Mouse (Mus musculus): Measurements from ENCODE around the gene Gm5286.
"Not testable (repeated sequence)": the region's sequence is repeated elsewhere in the genome, so short reads cannot be mapped to it uniquely, and the experiment has no call there.

The Gm5286 gene

DNA sequence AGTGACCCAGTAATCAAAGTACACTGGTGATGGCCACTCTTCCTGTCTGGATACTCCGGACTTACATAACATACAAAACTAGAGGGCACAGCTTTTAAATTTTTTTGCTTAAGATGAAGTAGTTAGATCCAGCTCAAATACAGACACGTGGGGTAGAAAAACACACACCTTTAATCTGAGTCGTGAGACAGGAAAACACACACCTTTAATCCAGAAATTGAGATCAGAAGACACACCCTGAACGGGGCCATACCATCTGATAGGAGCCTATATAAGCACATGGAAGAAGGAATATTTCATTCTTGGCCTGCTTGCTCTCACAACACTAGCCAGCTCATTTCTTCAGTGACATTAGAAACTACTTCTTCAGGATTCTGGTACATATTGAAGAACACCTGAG, at the start of gene Gm5286:
Gene Gm5286, plus strand, starts transcription at position 301 of the 400 bp plus-strand sequence.
- DNase-seq (ENCODE audit: extremely low read depth, low read depth), result not testable (repeated sequence)

DNA sequence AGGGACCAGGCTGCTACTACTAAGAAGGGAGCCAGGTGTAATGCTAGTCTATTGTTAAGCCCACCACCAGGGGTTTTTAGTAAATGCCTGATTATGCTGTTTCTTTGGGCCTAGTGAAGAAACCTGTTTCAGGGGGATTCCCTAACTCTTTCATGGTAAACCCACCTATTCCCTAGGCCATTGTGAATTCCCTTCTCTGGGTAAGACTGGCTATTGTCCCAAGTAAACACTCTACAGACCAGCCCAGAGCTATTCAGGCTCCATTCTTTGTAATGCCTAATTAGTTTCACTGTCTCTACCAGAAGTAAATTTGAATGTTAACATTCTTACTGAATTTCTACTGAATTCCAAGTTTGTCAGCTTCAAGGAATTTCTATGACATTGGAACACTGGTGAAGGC, 29.2 kb upstream of the Gm5286 start:
- not testable (repeated sequence) for DNase-seq (ENCODE audit: extremely low read depth, low read depth)

DNA sequence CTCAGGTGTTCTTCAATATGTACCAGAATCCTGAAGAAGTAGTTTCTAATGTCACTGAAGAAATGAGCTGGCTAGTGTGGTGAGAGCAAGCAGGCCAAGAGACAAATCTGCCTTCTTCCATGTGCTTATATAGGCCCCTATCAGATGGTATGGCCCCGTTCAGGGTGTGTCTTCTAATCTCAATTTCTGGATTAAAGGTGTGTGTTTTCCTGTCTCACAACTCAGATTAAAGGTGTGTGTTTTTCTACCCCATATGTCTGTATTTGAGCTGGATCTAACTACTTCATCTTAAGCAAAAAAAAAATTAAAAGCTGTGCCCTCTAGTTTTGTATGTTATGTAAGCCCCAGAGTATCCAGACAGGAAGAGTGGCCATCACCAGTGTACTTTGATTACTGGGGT, 18.4 kb upstream of the Gm5286 start, which contains the start of gene Gm10696:
Gene Gm10696, minus strand, starts transcription at position 101 of the 400 bp plus-strand sequence.
- not testable (repeated sequence) for DNase-seq (ENCODE audit: extremely low read depth, low read depth)

All from MEL-GATA-1-ER (cell line).